Mouse (Mus musculus): Measurements from ENCODE around the gene Lin37. TPM values are rescaled to one million over a fixed set of nuclear protein-coding genes. Genes with fewer than 3 reads are reported as not detected.

The Lin37 gene
- 10 to 100 TPM; 24.1 to 36.0 TPM for total RNA-seq (2023)

GRCm38 (mm10) chr7:30559443-30559954, at the start of gene Lin37:
TSS of gene Lin37 (minus strand) at chr7:30559838.

GRCm38 (mm10) chr7:30598786-30599185, 39.1 kb upstream of the Lin37 start, which contains the start of gene Zbtb32:
TSS of gene Zbtb32 (minus strand) at chr7:30598909.

GRCm38 (mm10) chr7:30588676-30589434, 29.2 kb upstream of the Lin37 start, which contains the start of gene Kmt2b:
TSS of gene Kmt2b (minus strand) at chr7:30588726.

GRCm38 (mm10) chr7:30564970-30565571, 5.4 kb upstream of the Lin37 start, which contains the start of gene Igflr1:
TSS of gene Igflr1 (plus strand) at chr7:30565427.

GRCm38 (mm10) chr7:30563117-30563905, 3.7 kb upstream of the Lin37 start, which contains the start of the genes U2af1l4, Gm49396 and Psenen:
TSS of gene U2af1l4 (plus strand) at chr7:30563301.
TSS of gene Gm49396 (plus strand) at chr7:30563344.
TSS of gene Psenen (minus strand) at chr7:30563627.

GRCm38 (mm10) chr7:30552102-30553020, 7.3 kb downstream of the Lin37 start, which contains the start of the genes Hspb6 and Proser3:
TSS of gene Hspb6 (plus strand) at chr7:30552178.
TSS of gene Proser3 (minus strand) at chr7:30552299.

GRCm38 (mm10) chr7:30534633-30535577, 24.7 kb downstream of the Lin37 start, which contains the start of gene Arhgap33:
TSS of gene Arhgap33 (minus strand) at chr7:30535060.

Other genes starting within 250 kb of the Lin37 start
- gene Syne4, start 245.0 kb downstream of the Lin37 start, total RNA-seq (2023) = under 1 TPM in 1 of 2 experiments, not detected in 1; 0.77 TPM
- under 1 TPM; 0.31 to 0.33 TPM for gene E130208F15Rik, start 238.1 kb downstream of the Lin37 start, total RNA-seq (2023)
- 1 to 10 TPM; 2.0 to 3.4 TPM for gene Sdhaf1, start 235.9 kb downstream of the Lin37 start, total RNA-seq (2023)
- not detected for gene Lrfn3, start 197.1 kb downstream of the Lin37 start, total RNA-seq (2023)
- 1,000 to 10,000 TPM; 1,969 to 2,032 TPM for gene Tyrobp, start 146.1 kb downstream of the Lin37 start, total RNA-seq (2023)
- 100 to 1,000 TPM; 116 to 124 TPM for gene Hcst, start 140.0 kb downstream of the Lin37 start, total RNA-seq (2023)
- 10 to 100 TPM; 61.7 to 67.0 TPM for gene Nfkbid, start 138.1 kb downstream of the Lin37 start, total RNA-seq (2023)
- under 1 TPM in 1 of 2 experiments, not detected in 1; 0.35 TPM for gene Aplp1, start 114.3 kb downstream of the Lin37 start, total RNA-seq (2023)
- not detected for gene Kirrel2, start 102.1 kb downstream of the Lin37 start, total RNA-seq (2023)
- gene Nphs1, start 101.5 kb downstream of the Lin37 start, total RNA-seq (2023) = not detected
- not detected for gene Prodh2, start 66.2 kb downstream of the Lin37 start, total RNA-seq (2023)
- 10 to 100 TPM; 17.6 to 19.1 TPM for gene Arhgap33, start 24.8 kb downstream of the Lin37 start, total RNA-seq (2023)
- 1 to 10 TPM; 5.0 to 5.5 TPM for gene Hspb6, start 7.7 kb downstream of the Lin37 start, total RNA-seq (2023)
- gene Proser3, start 7.5 kb downstream of the Lin37 start, total RNA-seq (2023) = 1 to 10 TPM; 4.4 to 5.1 TPM
- 10 to 100 TPM; 36.6 to 41.9 TPM for gene U2af1l4, start 3.5 kb upstream of the Lin37 start, total RNA-seq (2023)
- 1 to 10 TPM; 4.6 to 5.6 TPM for gene Gm49396, start 3.5 kb upstream of the Lin37 start, total RNA-seq (2023)
- gene Psenen, start 3.8 kb upstream of the Lin37 start, total RNA-seq (2023) = 100 to 1,000 TPM; 117 to 126 TPM
- gene Igflr1, start 5.6 kb upstream of the Lin37 start, total RNA-seq (2023) = 1 to 10 TPM; 2.3 to 4.4 TPM
- 10 to 100 TPM; 51.8 to 52.4 TPM for gene Kmt2b, start 28.9 kb upstream of the Lin37 start, total RNA-seq (2023)
- under 1 TPM in 1 of 2 experiments, not detected in 1; 0.44 TPM for gene Zbtb32, start 39.1 kb upstream of the Lin37 start, total RNA-seq (2023)
- under 1 TPM in 1 of 2 experiments, not detected in 1; 0.29 TPM for gene Upk1a, start 53.0 kb upstream of the Lin37 start, total RNA-seq (2023)
- 100 to 1,000 TPM; 236 to 278 TPM for gene Cox6b1, start 66.3 kb upstream of the Lin37 start, total RNA-seq (2023)
- not detected for gene Etv2, start 76.0 kb upstream of the Lin37 start, total RNA-seq (2023)
- gene Rbm42, start 90.5 kb upstream of the Lin37 start, total RNA-seq (2023) = 10 to 100 TPM; 73.6 to 73.7 TPM
- 10 to 100 TPM; 19.2 to 25.8 TPM for gene Haus5, start 105.2 kb upstream of the Lin37 start, total RNA-seq (2023)
- not detected for gene Pmis2, start 111.8 kb upstream of the Lin37 start, total RNA-seq (2023)
- not detected for gene 2200002J24Rik, start 139.1 kb upstream of the Lin37 start, total RNA-seq (2023)
- under 1 TPM in 1 of 2 experiments, not detected in 1; 0.99 TPM for gene Atp4a, start 152.4 kb upstream of the Lin37 start, total RNA-seq (2023)
- 10 to 100 TPM; 35.2 to 35.7 TPM for gene Tmem147, start 169.7 kb upstream of the Lin37 start, total RNA-seq (2023)
- not detected for gene Gapdhs, start 183.8 kb upstream of the Lin37 start, total RNA-seq (2023)
- 1 to 10 TPM; 1.3 to 2.7 TPM for gene Sbsn, start 191.6 kb upstream of the Lin37 start, total RNA-seq (2023)
- gene Dmkn, start 203.9 kb upstream of the Lin37 start, total RNA-seq (2023) = 1 to 10 TPM; 2.8 to 4.5 TPM
- not detected for gene Krtdap, start 228.1 kb upstream of the Lin37 start, total RNA-seq (2023)

Measured in neutrophil, adult 83 days (primary cell).